Comparison of ENCODE assay signal across 18 mouse cellular contexts in the genomic region with DNA sequence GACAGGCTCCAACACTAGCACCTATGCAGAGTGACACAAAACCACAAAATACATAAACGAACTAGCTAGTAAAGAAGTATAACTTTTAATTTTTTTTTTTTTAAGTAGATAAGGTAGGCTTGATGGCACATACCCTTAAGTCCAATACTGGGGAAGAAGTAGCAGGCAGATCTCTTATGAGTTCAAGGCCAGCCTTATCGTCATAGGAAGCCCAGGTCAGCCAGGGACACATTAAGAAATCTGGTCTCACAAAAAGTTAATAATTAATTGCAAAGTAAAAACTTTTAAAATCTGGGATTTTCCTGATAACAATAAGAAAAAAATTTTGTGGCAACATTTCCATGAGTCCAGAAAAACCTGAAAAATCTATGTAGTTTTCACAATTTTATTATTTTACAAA.
"Had no signal": no experiment of that assay in that cellular context is flagged by ENCODE, and none has a peak within 500 bp of the region (broad histone marks: within the 10 kb centered on the region; RNA-seq: fewer than 3 reads in every experiment).

No protein-coding gene starts in this region.

- H3K4me2 ChIP-seq: lung, embryonic 15.5 days; midbrain, embryonic 11.5 days; midbrain, embryonic 13.5 days; midbrain, embryonic 15.5 days; stomach, embryonic 15.5 days had no signal

- H3K36me3 ChIP-seq: midbrain, embryonic 15.5 days; stomach, embryonic 15.5 days had no signal

- H3K27me3 ChIP-seq: lung, embryonic 15.5 days; megakaryocyte, embryonic 14.5 days; midbrain, embryonic 13.5 days; midbrain, embryonic 15.5 days; neural tube, embryonic 13.5 days; stomach, embryonic 15.5 days had no signal

- DNase-seq: liver, postnatal 0 days; lung, adult 2 months; lung, postnatal 14 days; lung, postnatal 36 days; right cerebral cortex, postnatal 14 days; thymus, adult 2 months; thymus, postnatal 25 days; thymus, postnatal 4 days had no signal

- ATAC-seq: liver, postnatal 0 days; lung, postnatal 0 days; midbrain, embryonic 15.5 days had no signal

- H3K4me1 ChIP-seq: lung, embryonic 15.5 days; megakaryocyte, embryonic 14.5 days; stomach, embryonic 15.5 days had no signal

- H3K9ac ChIP-seq: liver, postnatal 0 days; lung, embryonic 15.5 days; midbrain, embryonic 13.5 days; midbrain, embryonic 15.5 days; neural tube, embryonic 13.5 days; stomach, embryonic 15.5 days had no signal

- H3K27ac ChIP-seq: lung, embryonic 15.5 days; macrophage; midbrain, embryonic 13.5 days; midbrain, embryonic 15.5 days; stomach, embryonic 15.5 days; stomach, postnatal 0 days had no signal

- H3K4me3 ChIP-seq: lung, embryonic 15.5 days; megakaryocyte, embryonic 14.5 days; midbrain, embryonic 13.5 days; midbrain, embryonic 15.5 days; neural tube, embryonic 13.5 days; stomach, embryonic 15.5 days had no signal

- H3K9me3 ChIP-seq: lung, embryonic 15.5 days; midbrain, embryonic 15.5 days; stomach, embryonic 15.5 days had no signal
